Mouse (Mus musculus): ENCODE data around the gene Gm17720. TPM values are rescaled to one million over a fixed set of nuclear protein-coding genes. Genes with fewer than 3 reads are reported as not detected.
"Not testable (repeated sequence)": the region's sequence is repeated elsewhere in the genome, so short reads cannot be mapped to it uniquely, and the experiment has no call there.

Gene Gm17720
- polyA plus RNA-seq, 1 experiment from 2014 or later = not detected

- TF ChIP-seq EP300 (IDR thresholded peaks at IDR 0.05; ENCODE audit: low read depth) = no peak
- no peak for TF ChIP-seq CTCF (IDR thresholded peaks at IDR 0.05; ENCODE audit: low read depth)
- DNase-seq = no peak
Measured at GRCm38 (mm10) chr8:110058207-110058606, 44.3 kb downstream of the Gm17720 start.

GRCm38 (mm10) chr8:110051208-110051607 is 51.3 kb downstream of the Gm17720 start:
- TF ChIP-seq EP300 (IDR thresholded peaks at IDR 0.05; ENCODE audit: low read depth) = no peak
- no peak for TF ChIP-seq CTCF (IDR thresholded peaks at IDR 0.05; ENCODE audit: low read depth)
- Histone ChIP-seq H3K4me3 (ENCODE audit: low read depth, low read length) (no peak overlapping the region), H3K9ac (replicated peaks) (no peak overlapping the region), H3K36me3 (replicated peaks; ENCODE audit: insufficient read depth, low read length) (no peaks in the 10 kb centered on the region), H3K4me1 (ENCODE audit: insufficient read depth) (no peaks in the 10 kb centered on the region), H3K27me3 (ENCODE audit: insufficient read depth, low read length) (no peaks in the 10 kb centered on the region), H3K27ac (ENCODE audit: low read depth) (no peak overlapping the region), H3K4me2 (ENCODE audit: low read depth, low read length) (no peak overlapping the region), H3K9me3 (ENCODE audit: low read length) (no peaks in the 10 kb centered on the region)
- DNase-seq = no peak
- ATAC-seq = no peak
- WGBS (ENCODE audit: insufficient replicate concordance) = 65% methylated on average over 6 of the region's 6 CpGs

More at GRCm38 (mm10) chr8:110058207-110058606, 44.3 kb downstream of the Gm17720 start:
- peaks cover 5% of the 10 kb centered on the region; the same call in 1 of the 2 replicates for H3K9me3 ChIP-seq (ENCODE audit: low read length)
- H3K9ac ChIP-seq (replicated peaks) = no peak overlapping the region
- no peaks in the 10 kb centered on the region for H3K36me3 ChIP-seq (replicated peaks; ENCODE audit: insufficient read depth, low read length)
- no peak overlapping the region for H3K4me3 ChIP-seq (ENCODE audit: low read depth, low read length)
- 68% methylated on average over 8 of the region's 8 CpGs for WGBS (ENCODE audit: insufficient replicate concordance)
- no peaks in the 10 kb centered on the region for H3K4me1 ChIP-seq (ENCODE audit: insufficient read depth)
- no peaks in the 10 kb centered on the region for H3K27me3 ChIP-seq (ENCODE audit: insufficient read depth, low read length)
- H3K4me2 ChIP-seq (ENCODE audit: low read depth, low read length) = no peak overlapping the region
- no peak for ATAC-seq
- no peak overlapping the region for H3K27ac ChIP-seq (ENCODE audit: low read depth)

DNA sequence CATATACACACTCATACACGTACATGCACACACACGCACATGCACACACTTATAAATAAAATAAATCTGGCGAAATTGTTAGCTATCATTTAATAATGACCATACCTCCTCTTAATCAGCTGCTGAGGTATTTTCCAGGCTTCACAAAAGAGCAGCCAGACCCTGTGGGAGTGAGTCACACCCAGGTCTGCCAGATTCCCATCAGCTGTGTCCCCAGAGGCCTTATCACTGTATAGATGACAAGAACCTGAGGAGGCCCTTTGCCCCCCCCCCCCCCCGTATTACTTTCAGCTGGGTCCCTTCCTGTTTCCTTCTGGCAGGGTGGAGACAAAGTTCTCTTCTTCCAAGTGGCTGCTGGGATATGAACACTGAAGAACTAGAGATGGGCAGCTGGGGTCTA is 62.0 kb downstream of the Gm17720 start:
- no peaks in the 10 kb centered on the region for H3K27me3 ChIP-seq (ENCODE audit: insufficient read depth, low read length)
- H3K36me3 ChIP-seq (replicated peaks; ENCODE audit: insufficient read depth, low read length) = no peaks in the 10 kb centered on the region

GRCm38 (mm10) chr8:110039659-110040058 is 62.9 kb downstream of the Gm17720 start, which contains the start of gene Chst4:
Chst4 (minus strand) TSS chr8:110039740.
- WGBS (ENCODE audit: insufficient replicate concordance) = 79% methylated on average over 5 of the region's 5 CpGs
- no peaks in the 10 kb centered on the region for H3K9me3 ChIP-seq (ENCODE audit: low read length)
- no peak within 1 kb of the TSS for H3K27ac ChIP-seq (ENCODE audit: low read depth)
- TF ChIP-seq CTCF (IDR thresholded peaks at IDR 0.05; ENCODE audit: low read depth) (no peak), EP300 (IDR thresholded peaks at IDR 0.05; ENCODE audit: low read depth) (no peak)
- no peak within 1 kb of the TSS for H3K4me3 ChIP-seq (ENCODE audit: low read depth, low read length)
- no peaks in the 10 kb centered on the region for H3K36me3 ChIP-seq (replicated peaks; ENCODE audit: insufficient read depth, low read length)
- no peak within 1 kb of the TSS for H3K9ac ChIP-seq (replicated peaks)
- no peaks in the 10 kb centered on the region for H3K4me1 ChIP-seq (ENCODE audit: insufficient read depth)
- DNase-seq (no peak), ATAC-seq (no peak)
- H3K4me2 ChIP-seq (ENCODE audit: low read depth, low read length) = no peak within 1 kb of the TSS
- H3K27me3 ChIP-seq (ENCODE audit: insufficient read depth, low read length) = no peaks in the 10 kb centered on the region

More for the DNA sequence above, 62.0 kb downstream of the Gm17720 start:
- H3K4me3 ChIP-seq (ENCODE audit: low read depth, low read length) = no peak overlapping the region
- no peak overlapping the region for H3K4me2 ChIP-seq (ENCODE audit: low read depth, low read length)
- 60% methylated on average over 4 of the region's 4 CpGs for WGBS (ENCODE audit: insufficient replicate concordance)
- no peaks in the 10 kb centered on the region for H3K9me3 ChIP-seq (ENCODE audit: low read length)
- DNase-seq = no peak
- no peak overlapping the region for H3K27ac ChIP-seq (ENCODE audit: low read depth)
- no peak overlapping the region for H3K9ac ChIP-seq (replicated peaks)
- no peaks in the 10 kb centered on the region for H3K4me1 ChIP-seq (ENCODE audit: insufficient read depth)
- ATAC-seq = no peak
- TF ChIP-seq CTCF (IDR thresholded peaks at IDR 0.05; ENCODE audit: low read depth) (no peak), EP300 (IDR thresholded peaks at IDR 0.05; ENCODE audit: low read depth) (no peak)

DNA sequence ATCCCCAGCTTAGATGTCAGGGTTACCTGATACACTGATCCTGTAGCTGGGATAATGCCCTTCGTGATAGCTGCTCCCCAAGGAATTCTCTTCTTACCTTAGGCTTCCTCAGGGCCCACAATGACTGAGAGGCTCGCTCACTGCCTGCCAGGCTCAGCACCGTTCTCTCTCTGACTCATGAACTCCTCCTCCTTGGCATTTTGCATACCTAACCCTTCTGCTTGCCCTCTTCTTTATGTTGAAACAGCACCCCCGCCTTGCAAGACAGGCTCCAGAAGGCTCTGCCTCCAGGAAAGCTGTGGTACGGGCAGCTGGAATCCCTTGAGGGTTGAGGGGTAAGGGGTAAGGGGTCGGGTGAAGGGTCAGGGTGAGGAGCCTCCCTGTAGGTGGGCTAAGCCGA is 63.3 kb downstream of the Gm17720 start:
- H3K27me3 ChIP-seq (ENCODE audit: insufficient read depth, low read length) = no peaks in the 10 kb centered on the region
- no peak overlapping the region for H3K4me3 ChIP-seq (ENCODE audit: low read depth, low read length)
- ATAC-seq (no peak), DNase-seq (no peak)
- H3K9ac ChIP-seq (replicated peaks) = no peak overlapping the region
- no peak for TF ChIP-seq CTCF (IDR thresholded peaks at IDR 0.05; ENCODE audit: low read depth)
- TF ChIP-seq EP300 (IDR thresholded peaks at IDR 0.05; ENCODE audit: low read depth) = no peak
- no peaks in the 10 kb centered on the region for H3K36me3 ChIP-seq (replicated peaks; ENCODE audit: insufficient read depth, low read length)
- H3K4me1 ChIP-seq (ENCODE audit: insufficient read depth) = no peaks in the 10 kb centered on the region
- WGBS (ENCODE audit: insufficient replicate concordance) = 44% methylated on average over 7 of the region's 7 CpGs
- H3K27ac ChIP-seq (ENCODE audit: low read depth) = no peak overlapping the region
- no peaks in the 10 kb centered on the region for H3K9me3 ChIP-seq (ENCODE audit: low read length)
- H3K4me2 ChIP-seq (ENCODE audit: low read depth, low read length) = no peak overlapping the region

DNA sequence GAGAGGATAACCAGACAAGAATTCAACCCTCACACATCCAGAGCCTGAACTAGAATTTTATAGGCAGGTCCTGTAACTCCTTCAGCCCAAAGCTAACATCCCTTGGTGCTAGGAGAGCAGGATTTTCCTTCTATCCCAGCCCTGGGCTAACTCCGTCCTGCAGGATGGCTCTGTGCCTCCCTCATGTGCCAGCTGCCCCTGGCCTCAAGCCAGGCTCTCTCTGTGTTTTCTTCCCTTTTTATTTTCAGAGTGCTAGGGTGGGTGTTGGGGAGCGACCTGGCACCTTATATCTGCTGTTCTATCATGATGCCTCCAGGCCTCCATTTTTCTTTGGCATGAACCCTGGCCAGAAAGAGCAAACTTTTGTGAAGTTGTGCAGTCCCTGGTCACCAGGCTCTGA is 66.4 kb downstream of the Gm17720 start:
- Histone ChIP-seq H3K27me3 (ENCODE audit: insufficient read depth, low read length) (no peaks in the 10 kb centered on the region), H3K27ac (ENCODE audit: low read depth) (no peak overlapping the region), H3K4me3 (ENCODE audit: low read depth, low read length) (no peak overlapping the region), H3K36me3 (replicated peaks; ENCODE audit: insufficient read depth, low read length) (no peaks in the 10 kb centered on the region), H3K4me2 (ENCODE audit: low read depth, low read length) (no peak overlapping the region), H3K4me1 (ENCODE audit: insufficient read depth) (no peaks in the 10 kb centered on the region), H3K9ac (replicated peaks) (no peak overlapping the region), H3K9me3 (ENCODE audit: low read length) (no peaks in the 10 kb centered on the region)
- WGBS (ENCODE audit: insufficient replicate concordance) = 59% methylated on average over 2 of the region's 2 CpGs
- no peak for ATAC-seq
- TF ChIP-seq CTCF (IDR thresholded peaks at IDR 0.05; ENCODE audit: low read depth) = no peak
- no peak for DNase-seq

GRCm38 (mm10) chr8:110034331-110034730 is 68.2 kb downstream of the Gm17720 start:
- H3K9ac ChIP-seq (replicated peaks) = no peak overlapping the region
- TF ChIP-seq CTCF (IDR thresholded peaks at IDR 0.05; ENCODE audit: low read depth) = no peak
- TF ChIP-seq EP300 (IDR thresholded peaks at IDR 0.05; ENCODE audit: low read depth) = no peak
- no peaks in the 10 kb centered on the region for H3K27me3 ChIP-seq (ENCODE audit: insufficient read depth, low read length)
- no peaks in the 10 kb centered on the region for H3K9me3 ChIP-seq (ENCODE audit: low read length)
- no peak overlapping the region for H3K27ac ChIP-seq (ENCODE audit: low read depth)
- 70% methylated on average over 4 of the region's 4 CpGs for WGBS (ENCODE audit: insufficient replicate concordance)
- H3K4me2 ChIP-seq (ENCODE audit: low read depth, low read length) = no peak overlapping the region
- DNase-seq (no peak), ATAC-seq (no peak)
- no peaks in the 10 kb centered on the region for H3K36me3 ChIP-seq (replicated peaks; ENCODE audit: insufficient read depth, low read length)
- H3K4me3 ChIP-seq (ENCODE audit: low read depth, low read length) = no peak overlapping the region
- H3K4me1 ChIP-seq (ENCODE audit: insufficient read depth) = no peaks in the 10 kb centered on the region

GRCm38 (mm10) chr8:110033771-110034170 is 68.8 kb downstream of the Gm17720 start:
- not testable (repeated sequence) for DNase-seq; H3K9me3 ChIP-seq (ENCODE audit: low read length); H3K27ac ChIP-seq (ENCODE audit: low read depth); H3K27me3 ChIP-seq (ENCODE audit: insufficient read depth, low read length); H3K9ac ChIP-seq (replicated peaks); H3K4me1 ChIP-seq (ENCODE audit: insufficient read depth); H3K36me3 ChIP-seq (replicated peaks; ENCODE audit: insufficient read depth, low read length); H3K4me3 ChIP-seq (ENCODE audit: low read depth, low read length); ATAC-seq; H3K4me2 ChIP-seq (ENCODE audit: low read depth, low read length)
- WGBS (ENCODE audit: insufficient replicate concordance) = 39% methylated on average over 8 of the region's 8 CpGs
